Mouse (Mus musculus) adipocyte (in vitro differentiated cells): ENCODE measurements around the gene Dnpep.
A peak's percentile ranks its signal among the peaks of the same experiment; 100 is the strongest.

Experiments
- DNase-seq: peaks from one replicate; pipeline ENCODE4 v3.0.0-alpha.2; 2016; ENCODE audit warnings: low spot score

Dnpep gene

GRCm38 (mm10) chr1:75262969-75263951 is 54.5 kb downstream of the Dnpep start:
- DNase-seq = peak; percentile 90

DNA sequence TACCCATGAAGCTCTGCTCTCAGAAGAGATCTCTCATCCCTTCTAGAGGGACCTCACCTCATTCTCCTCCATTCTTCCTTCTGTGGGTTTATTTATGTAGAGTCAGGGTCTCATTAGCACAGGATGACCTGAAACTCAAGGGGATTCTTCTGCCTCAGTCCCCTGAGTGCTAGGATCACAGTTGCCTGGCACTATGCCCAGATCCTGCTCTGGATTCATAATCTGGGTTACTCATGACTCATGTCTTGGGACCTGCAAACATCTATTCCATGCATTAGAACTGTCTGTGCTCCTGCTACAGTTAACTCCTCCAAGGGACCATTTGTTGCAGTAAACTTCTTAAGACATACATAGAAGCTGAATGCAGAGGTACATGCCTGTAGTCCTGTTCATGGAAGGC is 56.5 kb downstream of the Dnpep start:
- no peak for DNase-seq
